Mouse (Mus musculus): ENCODE data around the gene Msl1. TPM values are rescaled to one million over a fixed set of nuclear protein-coding genes. Genes with fewer than 3 reads are reported as not detected.

Msl1 gene
- polyA plus RNA-seq, 1 experiment from 2014 or later = 33.6 TPM

DNA sequence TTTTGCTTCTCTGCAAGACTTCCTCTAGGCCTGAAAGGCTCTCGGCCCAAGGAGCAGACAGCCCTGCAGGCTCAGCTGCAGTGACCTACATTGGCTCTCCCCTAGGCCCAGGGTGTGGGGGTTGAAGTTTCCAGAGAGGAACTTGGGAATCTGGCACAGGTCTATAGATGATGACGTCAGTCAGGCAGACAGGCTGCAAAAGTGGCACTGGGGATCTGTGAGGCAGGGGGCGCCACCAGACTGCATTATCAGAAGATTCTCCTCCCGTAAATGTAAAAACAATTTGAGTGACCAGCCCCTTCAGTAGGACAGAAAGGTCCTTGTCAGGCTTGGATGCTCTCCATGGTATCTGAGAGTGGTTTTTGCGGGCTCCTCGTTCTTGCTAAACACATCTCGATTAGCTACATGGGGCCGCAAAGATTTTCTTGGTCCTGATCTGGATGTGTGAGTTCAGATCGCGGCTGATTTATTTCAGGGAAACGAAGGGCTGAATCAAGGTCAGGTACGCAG is 9.5 kb upstream of the Msl1 start:
- peak overlapping the region; percentile 77 for H3K27ac ChIP-seq
- 0 out of 2 replicates have a peak, but pooled peaks have one; percentile 18 for ATAC-seq (replicated peaks)
- peak overlapping the region; percentile 2; the same call in 1 of the 2 replicates for H3K4me3 ChIP-seq
- no peaks in the 10 kb centered on the region for H3K36me3 ChIP-seq (replicated peaks)
- H3K9ac ChIP-seq = no peak overlapping the region
- H3K27me3 ChIP-seq (replicated peaks) = no peaks in the 10 kb centered on the region
- H3K4me1 ChIP-seq = peaks cover 66% of the 10 kb centered on the region
- 8% methylated on average over 12 of the region's 12 CpGs for WGBS
- peak overlapping the region; percentile 38 for H3K4me2 ChIP-seq
- no peaks in the 10 kb centered on the region for H3K9me3 ChIP-seq

DNA sequence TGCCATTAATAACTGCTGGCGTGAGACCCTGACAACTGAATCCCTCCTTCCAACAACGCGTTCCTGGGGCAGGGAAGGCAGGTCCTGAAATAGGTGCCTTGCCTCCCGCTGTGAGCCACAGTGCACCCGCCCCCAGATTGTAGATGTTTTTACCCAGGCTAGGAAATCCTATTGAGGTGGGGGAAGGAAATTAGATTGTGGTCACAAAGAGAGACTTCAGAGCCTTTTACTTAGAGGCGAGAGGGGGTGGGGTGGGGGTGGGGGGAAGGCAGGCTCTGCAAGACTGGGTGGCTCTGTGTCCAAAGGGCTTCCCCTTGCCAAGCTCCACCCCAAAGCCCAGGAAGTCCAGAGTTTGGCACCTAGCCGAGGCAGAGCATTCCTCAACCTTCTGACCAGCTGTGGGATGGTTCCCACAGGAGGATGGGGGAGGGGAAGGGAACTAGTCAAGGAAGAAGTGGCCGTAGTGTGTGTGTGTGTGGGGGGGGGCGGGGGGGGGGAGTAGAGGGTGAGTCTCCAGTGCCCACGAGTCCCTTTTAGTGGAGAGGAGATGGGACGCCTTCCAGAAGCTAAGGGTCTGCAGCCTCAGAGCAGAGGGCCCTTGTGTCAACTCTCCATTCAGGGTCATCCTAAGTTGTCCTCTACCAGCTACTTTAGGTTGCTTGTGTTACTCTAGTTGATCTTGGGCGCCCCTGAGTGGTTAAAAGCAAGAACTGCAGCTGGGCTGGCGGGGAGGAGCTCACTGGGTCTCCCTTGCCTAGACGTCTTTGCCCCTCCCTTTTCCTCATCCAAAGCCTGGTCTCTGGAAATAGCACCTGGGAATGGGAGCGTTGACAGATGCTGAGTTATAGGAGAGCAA is 8.7 kb upstream of the Msl1 start:
- Histone ChIP-seq H3K27me3 (replicated peaks) (no peaks in the 10 kb centered on the region), H3K4me2 (peak overlapping the region; percentile 38), H3K9me3 (no peaks in the 10 kb centered on the region), H3K4me1 (peaks cover 65% of the 10 kb centered on the region), H3K36me3 (replicated peaks) (no peaks in the 10 kb centered on the region), H3K27ac (peak overlapping the region; percentile 77), H3K4me3 (peak overlapping the region; percentile 2; the same call in 1 of the 2 replicates), H3K9ac (no peak overlapping the region)
- ATAC-seq (replicated peaks) = peak; percentile 41
- WGBS = 4% methylated on average over 15 of the region's 15 CpGs

DNA sequence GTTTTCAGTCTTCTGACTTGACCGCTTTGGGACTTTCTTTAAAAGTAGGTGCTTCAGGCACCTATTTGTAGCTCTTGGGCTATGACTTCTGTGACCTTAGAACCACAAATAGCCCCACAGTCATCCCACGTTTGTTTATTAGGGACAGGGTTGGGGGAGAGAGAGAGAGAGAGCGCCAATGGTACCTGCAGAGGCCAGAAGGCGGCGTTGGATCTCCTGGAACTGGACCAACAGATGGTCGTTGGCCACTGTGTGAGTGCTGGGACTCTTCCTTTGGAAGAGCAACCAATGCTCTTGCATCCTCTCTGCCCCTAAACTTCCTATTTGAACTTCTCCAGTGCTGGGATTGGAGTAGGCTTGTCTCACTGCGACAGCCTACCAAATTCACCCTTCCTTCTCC is 8.1 kb upstream of the Msl1 start:
- Histone ChIP-seq H3K36me3 (replicated peaks) (no peaks in the 10 kb centered on the region), H3K4me1 (peaks cover 59% of the 10 kb centered on the region), H3K27ac (no peak overlapping the region), H3K9me3 (no peaks in the 10 kb centered on the region), H3K4me3 (no peak overlapping the region), H3K4me2 (no peak overlapping the region), H3K9ac (no peak overlapping the region), H3K27me3 (replicated peaks) (no peaks in the 10 kb centered on the region)
- no peak for ATAC-seq (replicated peaks)
- 25% methylated on average over 7 of the region's 7 CpGs for WGBS

DNA sequence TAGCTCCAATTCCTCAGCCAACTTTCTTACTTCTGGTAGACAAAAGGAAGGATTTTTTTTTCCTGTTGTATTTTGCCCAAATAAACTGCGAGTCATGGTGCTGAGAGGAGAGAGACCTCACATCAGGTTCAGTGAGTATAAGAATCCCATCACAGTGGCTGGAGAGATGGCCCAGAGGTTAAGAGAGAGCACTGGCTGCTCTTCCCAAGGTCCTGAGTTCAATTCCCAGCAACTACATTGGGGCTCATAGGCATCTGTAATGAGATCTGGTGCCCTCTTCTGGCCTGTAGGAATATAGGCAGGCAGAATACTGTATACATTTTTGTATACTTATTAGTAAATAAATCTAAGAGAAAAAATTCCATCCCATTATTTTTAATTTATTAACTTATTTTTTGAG is 7.6 kb upstream of the Msl1 start:
- no peaks in the 10 kb centered on the region for H3K36me3 ChIP-seq (replicated peaks)
- H3K9me3 ChIP-seq = no peaks in the 10 kb centered on the region
- H3K4me1 ChIP-seq = peaks cover 59% of the 10 kb centered on the region
- no peak overlapping the region for H3K27ac ChIP-seq
- H3K9ac ChIP-seq = no peak overlapping the region
- H3K4me3 ChIP-seq = no peak overlapping the region
- ATAC-seq (replicated peaks) = no peak
- no peaks in the 10 kb centered on the region for H3K27me3 ChIP-seq (replicated peaks)
- H3K4me2 ChIP-seq = no peak overlapping the region
- WGBS = 100% methylated on average over 1 of the region's 1 CpGs

- Histone ChIP-seq H3K36me3 (replicated peaks) (no peaks in the 10 kb centered on the region), H3K4me1 (peaks cover 59% of the 10 kb centered on the region), H3K9me3 (no peaks in the 10 kb centered on the region), H3K4me3 (no peak overlapping the region), H3K27me3 (replicated peaks) (no peaks in the 10 kb centered on the region), H3K27ac (peak overlapping the region; percentile 53; the same call in 1 of the 2 replicates), H3K9ac (no peak overlapping the region), H3K4me2 (0 out of 2 replicates have a peak overlapping the region, but pooled peaks have one; percentile 98)
- 92% methylated on average over 5 of the region's 5 CpGs for WGBS
- ATAC-seq (replicated peaks) = no peak
These were observed 7.2 kb upstream of the Msl1 start for GRCm38 (mm10) chr11:98788139-98788538.

DNA sequence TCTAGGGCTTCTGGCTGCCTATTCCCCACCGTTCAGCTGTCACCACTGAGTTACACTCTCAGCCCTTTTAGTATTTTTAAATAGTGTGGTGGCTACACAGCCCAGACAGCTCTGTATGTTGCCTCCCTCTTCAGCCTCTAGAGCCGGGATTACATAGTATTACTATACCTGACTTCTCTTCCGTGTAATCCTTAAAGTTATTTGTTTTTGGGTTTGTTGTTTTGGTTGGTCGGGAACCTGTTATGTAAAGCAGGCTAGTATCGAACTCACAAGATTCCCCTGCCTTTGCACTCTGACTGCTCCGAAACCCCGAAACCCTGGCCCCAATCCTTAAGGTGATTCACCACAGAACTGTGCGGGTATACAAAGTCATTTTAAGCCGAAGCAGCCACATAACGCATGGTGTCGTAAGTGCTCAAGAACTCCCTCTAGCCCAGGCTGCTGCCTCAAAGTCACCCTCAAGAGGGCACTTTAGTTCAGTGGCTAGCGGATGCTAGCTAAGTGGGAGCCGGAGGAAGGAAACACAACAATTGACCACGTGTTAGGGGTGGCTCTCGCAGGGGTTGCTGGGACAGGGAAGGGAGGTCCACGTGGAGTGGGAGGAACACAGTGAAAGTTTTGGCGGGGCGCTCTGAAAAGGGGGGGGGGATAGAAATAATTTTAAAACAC is 6.6 kb upstream of the Msl1 start:
- Histone ChIP-seq H3K4me2 (peak overlapping the region; percentile 98), H3K4me3 (peak overlapping the region; percentile 48), H3K9ac (peak overlapping the region; percentile 15; the same call in 1 of the 2 replicates), H3K9me3 (no peaks in the 10 kb centered on the region), H3K4me1 (peaks cover 59% of the 10 kb centered on the region), H3K27me3 (replicated peaks) (no peaks in the 10 kb centered on the region), H3K36me3 (replicated peaks) (no peaks in the 10 kb centered on the region), H3K27ac (peak overlapping the region; percentile 53)
- peak; percentile 87 for ATAC-seq (replicated peaks)
- WGBS = 9% methylated on average over 17 of the region's 18 CpGs

- Histone ChIP-seq H3K27me3 (replicated peaks) (no peaks in the 10 kb centered on the region), H3K4me1 (peaks cover 63% of the 10 kb centered on the region), H3K9me3 (no peaks in the 10 kb centered on the region), H3K36me3 (replicated peaks) (no peaks in the 10 kb centered on the region), H3K4me3 (peak overlapping the region; percentile 48), H3K4me2 (peak overlapping the region; percentile 98), H3K9ac (peak overlapping the region; percentile 38), H3K27ac (peak overlapping the region; percentile 63; the same call in 1 of the 2 replicates)
- no peak for ATAC-seq (replicated peaks)
- WGBS = under 1% methylated on average over 25 of the region's 25 CpGs
These were observed 6.0 kb upstream of the Msl1 start for GRCm38 (mm10) chr11:98789219-98789807.

GRCm38 (mm10) chr11:98789824-98790223 is 5.5 kb upstream of the Msl1 start:
- H3K4me3 ChIP-seq = peak overlapping the region; percentile 48; the same call in 1 of the 2 replicates
- no peaks in the 10 kb centered on the region for H3K36me3 ChIP-seq (replicated peaks)
- no peak for ATAC-seq (replicated peaks)
- peak overlapping the region; percentile 98 for H3K4me2 ChIP-seq
- peaks cover 61% of the 10 kb centered on the region for H3K4me1 ChIP-seq
- no peak overlapping the region for H3K9ac ChIP-seq
- H3K27ac ChIP-seq = no peak overlapping the region
- 35% methylated on average over 5 of the region's 5 CpGs for whole genome bisulfite sequencing
- no peaks in the 10 kb centered on the region for H3K9me3 ChIP-seq
- no peaks in the 10 kb centered on the region for H3K27me3 ChIP-seq (replicated peaks)

GRCm38 (mm10) chr11:98790631-98791205 is 4.6 kb upstream of the Msl1 start:
- H3K9ac ChIP-seq = no peak overlapping the region
- no peaks in the 10 kb centered on the region for H3K27me3 ChIP-seq (replicated peaks)
- no peak overlapping the region for H3K4me2 ChIP-seq
- no peak overlapping the region for H3K27ac ChIP-seq
- WGBS = 85% methylated on average over 5 of the region's 5 CpGs
- ATAC-seq (replicated peaks) = no peak
- H3K4me3 ChIP-seq = no peak overlapping the region
- H3K9me3 ChIP-seq = no peaks in the 10 kb centered on the region
- H3K4me1 ChIP-seq = peaks cover 54% of the 10 kb centered on the region
- H3K36me3 ChIP-seq (replicated peaks) = no peaks in the 10 kb centered on the region

- Histone ChIP-seq H3K4me1 (peaks cover 47% of the 10 kb centered on the region), H3K9ac (no peak overlapping the region), H3K4me3 (no peak overlapping the region), H3K27me3 (replicated peaks) (no peaks in the 10 kb centered on the region), H3K4me2 (no peak overlapping the region), H3K9me3 (no peaks in the 10 kb centered on the region), H3K27ac (no peak overlapping the region), H3K36me3 (replicated peaks) (no peaks in the 10 kb centered on the region)
- 71% methylated on average over 1 of the region's 1 CpGs for WGBS
- ATAC-seq (replicated peaks) = no peak
These were observed 3.9 kb upstream of the Msl1 start for GRCm38 (mm10) chr11:98791448-98791847.

DNA sequence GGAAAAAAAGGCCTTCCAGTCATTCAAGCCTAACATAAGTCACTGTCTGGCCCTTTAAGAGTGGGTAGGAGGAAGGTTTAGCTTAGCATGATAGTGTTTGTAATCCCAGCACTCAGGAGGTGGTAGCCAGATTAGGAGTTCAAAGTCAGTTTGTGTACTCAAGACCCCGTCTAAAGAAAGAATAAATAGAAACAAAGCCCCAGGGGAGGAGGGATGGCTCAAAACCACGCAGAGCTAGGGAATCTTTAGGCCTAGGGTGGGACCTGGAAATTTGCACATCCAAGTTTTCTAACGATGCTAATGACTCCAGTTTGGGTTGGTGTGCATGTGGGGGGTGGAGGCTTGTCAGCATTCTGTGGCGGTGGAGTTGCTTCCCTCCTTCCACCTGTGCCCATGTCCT is 3.2 kb upstream of the Msl1 start:
- Histone ChIP-seq H3K4me1 (peaks cover 41% of the 10 kb centered on the region), H3K27ac (no peak overlapping the region), H3K9me3 (no peaks in the 10 kb centered on the region), H3K4me3 (no peak overlapping the region), H3K36me3 (replicated peaks) (no peaks in the 10 kb centered on the region), H3K9ac (no peak overlapping the region), H3K27me3 (replicated peaks) (no peaks in the 10 kb centered on the region), H3K4me2 (no peak overlapping the region)
- 8% methylated on average over 4 of the region's 4 CpGs for WGBS
- no peak for ATAC-seq (replicated peaks)
